Mouse (Mus musculus): ENCODE results near the gene H2-DMb2. TPM values are rescaled to one million over a fixed set of nuclear protein-coding genes. Genes with fewer than 3 reads are reported as not detected.

H2-DMb2 gene
- total RNA-seq, 2 experiments from 2014 or later, result 0.55 to 1.0 TPM

DNA sequence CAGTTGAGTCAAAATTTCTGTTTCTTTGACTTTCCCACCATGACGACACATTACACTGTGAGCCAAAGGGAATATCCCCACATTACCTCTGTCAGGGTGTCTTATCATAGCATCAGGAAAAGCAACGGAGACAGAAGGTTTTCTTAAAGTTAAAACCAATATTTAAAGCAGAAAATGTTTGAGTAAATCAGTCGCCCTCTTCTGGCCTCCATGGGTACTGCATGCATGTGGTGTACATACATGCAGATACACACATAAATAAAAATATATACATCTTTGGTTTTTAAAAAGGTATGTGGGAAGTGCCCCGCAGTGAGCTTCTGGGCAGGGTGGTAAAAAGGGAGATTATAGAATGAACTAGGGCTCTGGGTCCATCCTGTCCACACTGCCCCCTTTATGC, 34.1 kb downstream of the H2-DMb2 start:
- DNase-seq (ENCODE audit: low spot score in 2 of 2), result no peak

DNA sequence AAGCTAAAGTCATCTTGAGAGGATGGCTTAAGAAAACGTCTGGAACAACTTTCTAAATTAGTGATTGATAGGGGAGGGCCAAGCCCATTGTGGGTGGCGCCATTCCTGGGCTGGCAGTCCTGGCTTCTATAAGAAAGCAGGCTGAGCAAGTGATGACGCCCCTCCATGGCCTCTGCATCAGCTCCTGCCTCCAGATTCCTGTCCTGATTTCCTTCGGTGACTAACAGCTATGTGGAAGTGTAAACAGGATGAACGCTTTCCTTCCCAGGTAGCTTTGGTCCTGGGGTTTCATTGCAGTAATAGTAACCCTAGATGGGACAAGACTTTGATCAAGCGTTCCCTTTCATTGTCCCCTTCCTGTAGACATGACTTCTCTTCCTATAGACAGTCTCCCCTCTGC, 35.9 kb downstream of the H2-DMb2 start:
- DNase-seq (ENCODE audit: low spot score in 2 of 2), result no peak

DNA sequence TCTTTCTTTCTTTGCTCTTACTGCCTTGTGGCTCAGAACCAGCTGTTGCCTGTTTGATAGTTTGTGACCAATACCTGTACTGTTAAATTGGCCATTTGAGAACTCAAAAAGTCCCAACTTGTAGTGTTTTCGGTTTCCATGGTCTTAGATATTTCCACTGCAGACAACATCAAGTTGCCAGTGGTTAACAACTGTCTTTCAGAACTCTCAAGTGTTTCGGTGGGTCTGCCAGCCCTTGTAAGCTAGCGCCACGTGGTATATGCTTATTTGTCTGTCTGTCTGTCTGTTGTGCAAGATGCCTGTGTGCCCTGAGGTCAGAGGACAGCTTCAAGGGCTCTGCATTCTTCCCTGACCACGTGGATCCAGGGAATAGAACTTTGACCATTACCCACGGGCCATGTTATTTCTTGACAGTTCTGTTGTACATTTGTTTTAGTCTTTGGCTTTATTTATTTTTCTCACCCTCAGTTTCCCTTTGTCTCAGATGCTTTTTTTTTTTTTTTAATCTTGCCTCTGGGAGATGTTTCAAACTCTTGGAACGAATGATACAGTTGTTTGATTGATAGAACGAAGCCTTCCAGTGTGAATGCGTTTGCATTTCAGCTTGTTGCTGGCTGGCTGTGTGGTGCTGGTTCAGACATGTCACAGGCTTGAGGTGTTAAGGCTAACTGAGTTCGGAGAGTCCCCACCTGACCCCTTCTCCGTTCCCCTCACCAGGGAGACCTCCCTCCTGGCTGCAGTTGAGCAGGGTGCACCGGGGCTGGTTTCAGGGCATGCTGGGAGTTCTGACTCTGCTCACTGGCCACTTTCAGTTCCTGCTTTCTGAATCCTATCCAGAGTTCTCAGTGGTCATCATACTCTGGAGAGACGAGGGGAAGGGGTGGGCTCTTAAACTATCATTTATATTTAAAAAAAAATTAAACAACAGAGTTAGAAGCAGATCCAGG, 37.1 kb downstream of the H2-DMb2 start:
- no peak for DNase-seq (ENCODE audit: low spot score in 2 of 2)

DNA sequence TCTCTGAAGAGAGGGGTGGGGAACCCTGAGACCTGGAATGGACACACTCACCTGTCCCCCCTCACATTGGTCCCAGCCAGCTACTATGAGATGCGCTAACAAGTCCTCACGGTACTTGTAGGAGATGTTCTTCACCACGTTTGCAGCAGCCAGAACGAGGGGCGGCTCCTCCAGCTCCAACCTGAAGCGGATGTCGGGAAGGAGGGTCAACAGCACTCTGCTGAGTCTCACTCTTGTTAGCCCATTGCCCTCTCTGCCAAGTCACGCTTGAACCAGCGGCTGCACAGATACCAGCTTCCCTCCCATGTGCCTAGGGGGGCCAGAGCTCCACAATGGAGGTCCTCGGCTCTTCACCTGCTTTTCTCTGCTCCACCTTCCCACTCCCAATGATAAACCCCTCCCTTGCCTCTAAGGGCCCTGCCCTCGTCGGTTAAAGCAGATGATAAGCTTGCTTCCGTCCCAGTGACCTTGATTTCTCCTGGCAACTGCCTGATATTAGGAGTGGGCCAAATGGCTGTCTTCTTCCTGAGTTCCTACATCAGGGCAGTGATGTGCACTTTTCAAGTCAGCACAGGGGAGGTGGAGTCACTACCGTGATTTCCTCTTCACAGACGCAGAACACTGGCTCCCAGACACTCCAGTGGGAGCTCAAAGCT, 40.6 kb downstream of the H2-DMb2 start:
- DNase-seq (ENCODE audit: low spot score in 2 of 2), result no peak

DNA sequence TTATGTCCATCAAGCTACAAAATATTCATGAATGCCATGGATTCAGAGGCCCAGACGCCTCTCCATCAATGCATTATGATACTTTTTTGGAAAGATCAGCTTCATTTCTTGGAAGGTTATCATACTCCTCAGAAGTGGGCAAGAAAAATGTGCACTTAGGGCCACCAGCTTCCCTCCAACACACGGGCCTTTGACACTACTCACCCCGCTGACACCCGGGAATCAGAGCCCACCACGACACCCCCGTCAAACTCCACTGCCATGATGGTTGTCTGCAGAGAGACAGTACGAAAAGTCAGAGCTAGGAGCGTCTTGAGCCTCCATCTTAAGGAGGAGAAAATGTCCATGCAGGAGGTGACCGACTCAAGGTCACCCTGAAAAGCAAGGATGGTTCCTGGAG, 42.4 kb downstream of the H2-DMb2 start:
- DNase-seq (ENCODE audit: low spot score in 2 of 2), result no peak

DNA sequence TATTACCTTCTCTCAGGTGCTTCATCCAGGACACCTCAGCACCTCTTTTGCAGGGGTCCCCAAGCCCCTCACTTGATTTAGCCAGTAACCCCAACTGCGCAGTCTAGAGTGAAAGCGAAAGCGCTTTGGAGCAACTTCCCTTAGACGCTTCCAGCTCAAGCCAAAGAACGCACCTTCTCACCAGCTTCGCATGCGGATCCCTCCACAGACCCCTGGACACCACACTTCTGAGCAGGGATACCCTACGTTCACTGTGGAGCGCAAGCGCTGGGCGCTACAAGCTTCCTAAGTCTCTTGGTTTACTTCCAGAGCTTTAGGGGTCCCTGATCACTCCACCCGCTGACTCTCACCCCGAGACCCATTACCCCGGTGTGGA, 43.8 kb downstream of the H2-DMb2 start:
- no peak for DNase-seq (ENCODE audit: low spot score in 2 of 2)

DNA sequence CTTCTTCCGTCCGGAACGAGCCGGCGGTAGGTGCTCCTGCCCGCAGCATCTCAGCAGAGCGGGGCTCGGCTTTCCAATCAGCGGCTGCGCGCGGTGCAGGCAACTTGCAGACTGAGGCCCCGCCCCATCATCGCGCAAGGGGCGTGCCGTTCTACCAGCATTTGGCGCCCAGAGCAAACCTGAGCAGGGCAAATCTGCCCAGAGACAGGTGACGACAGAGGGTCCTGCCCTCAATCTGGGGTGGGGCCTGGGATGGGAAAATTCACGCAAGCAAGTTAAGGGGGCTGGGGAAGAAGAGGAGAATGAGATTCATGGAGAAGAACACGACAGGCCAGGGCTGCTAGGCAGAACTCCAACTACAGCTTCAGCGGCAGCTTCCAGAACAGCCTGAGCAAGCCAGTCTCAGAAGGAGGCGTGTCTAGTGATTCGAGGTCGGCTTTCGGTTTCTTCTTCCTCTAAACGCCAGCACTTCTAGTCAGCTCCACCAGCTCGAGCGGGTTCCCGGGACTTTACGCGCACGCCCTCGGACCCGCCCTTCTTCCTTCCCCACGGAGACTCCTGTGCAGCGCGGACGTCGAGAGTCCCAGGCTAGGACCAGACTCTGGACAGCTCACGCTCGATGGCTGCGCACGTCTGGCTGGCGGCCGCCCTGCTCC, 44.3 kb downstream of the H2-DMb2 start, which contains the start of the genes Tap1 and Psmb9:
Gene Tap1, plus strand, starts transcription at position 293 of the 656 bp plus-strand sequence.
Gene Psmb9, minus strand, starts transcription at position 504 of the 656 bp plus-strand sequence.
- peak; percentile 97 for DNase-seq (ENCODE audit: low spot score in 2 of 2)

DNA sequence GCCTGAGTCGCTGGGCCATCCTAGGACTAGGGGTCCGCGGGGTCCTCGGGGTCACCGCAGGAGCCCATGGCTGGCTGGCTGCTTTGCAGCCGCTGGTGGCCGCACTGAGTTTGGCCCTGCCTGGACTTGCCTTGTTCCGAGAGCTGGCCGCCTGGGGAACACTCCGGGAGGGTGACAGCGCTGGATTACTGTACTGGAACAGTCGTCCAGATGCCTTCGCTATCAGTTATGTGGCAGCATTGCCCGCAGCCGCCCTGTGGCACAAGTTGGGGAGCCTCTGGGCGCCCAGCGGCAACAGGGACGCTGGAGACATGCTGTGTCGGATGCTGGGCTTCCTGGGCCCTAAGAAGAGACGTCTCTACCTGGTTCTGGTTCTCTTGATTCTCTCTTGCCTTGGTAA, 44.9 kb downstream of the H2-DMb2 start:
- DNase-seq (ENCODE audit: low spot score in 2 of 2), result no peak

DNA sequence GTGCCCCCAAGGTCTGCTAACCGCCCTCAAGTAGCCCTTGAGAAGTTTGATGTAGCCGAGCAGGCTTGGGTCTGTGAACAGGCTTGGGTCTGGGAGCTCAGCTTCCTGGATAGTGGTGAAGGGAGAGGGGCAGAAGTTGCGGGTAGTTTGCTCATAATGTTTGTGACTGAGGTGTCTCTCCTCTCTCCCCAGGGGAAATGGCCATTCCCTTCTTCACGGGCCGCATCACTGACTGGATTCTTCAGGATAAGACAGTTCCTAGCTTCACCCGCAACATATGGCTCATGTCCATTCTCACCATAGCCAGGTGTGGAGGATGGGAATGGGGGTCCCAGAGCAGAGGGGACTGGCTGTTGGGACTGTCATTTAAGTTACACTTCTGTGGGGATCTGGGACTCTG, 45.9 kb downstream of the H2-DMb2 start:
- no peak for DNase-seq (ENCODE audit: low spot score in 2 of 2)

DNA sequence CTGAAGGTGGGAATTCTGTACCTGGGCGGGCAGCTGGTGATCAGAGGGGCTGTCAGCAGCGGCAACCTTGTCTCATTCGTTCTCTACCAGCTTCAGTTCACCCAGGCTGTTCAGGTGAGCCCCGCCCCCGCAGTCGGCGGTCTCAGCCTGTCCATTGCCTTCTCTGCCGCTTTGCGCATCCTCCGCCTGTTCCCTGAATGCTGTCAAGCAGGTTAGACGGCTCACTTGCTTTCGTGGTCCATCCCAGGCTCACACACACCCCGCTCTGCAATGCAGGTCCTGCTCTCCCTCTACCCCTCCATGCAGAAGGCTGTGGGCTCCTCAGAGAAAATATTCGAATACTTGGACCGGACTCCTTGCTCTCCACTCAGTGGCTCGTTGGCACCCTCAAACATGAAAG, 49.7 kb downstream of the H2-DMb2 start:
- DNase-seq (ENCODE audit: low spot score in 2 of 2), result no peak

DNA sequence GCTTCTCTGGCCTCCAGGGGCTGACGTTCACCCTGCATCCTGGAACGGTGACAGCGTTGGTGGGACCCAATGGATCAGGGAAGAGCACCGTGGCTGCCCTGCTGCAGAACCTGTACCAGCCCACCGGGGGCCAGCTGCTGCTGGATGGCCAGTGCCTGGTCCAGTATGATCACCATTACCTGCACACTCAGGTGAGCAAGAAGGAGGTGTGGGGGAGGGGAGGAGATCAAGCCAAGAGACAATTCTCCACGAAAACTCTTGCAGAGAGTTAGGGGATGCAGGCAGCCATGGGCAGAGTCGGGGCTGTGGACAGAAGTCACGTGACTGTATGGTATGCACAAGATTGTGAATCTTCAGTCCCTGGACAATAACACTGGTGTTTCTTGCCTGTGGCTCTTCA, 50.4 kb downstream of the H2-DMb2 start:
- DNase-seq (ENCODE audit: low spot score in 2 of 2), result no peak

DNA sequence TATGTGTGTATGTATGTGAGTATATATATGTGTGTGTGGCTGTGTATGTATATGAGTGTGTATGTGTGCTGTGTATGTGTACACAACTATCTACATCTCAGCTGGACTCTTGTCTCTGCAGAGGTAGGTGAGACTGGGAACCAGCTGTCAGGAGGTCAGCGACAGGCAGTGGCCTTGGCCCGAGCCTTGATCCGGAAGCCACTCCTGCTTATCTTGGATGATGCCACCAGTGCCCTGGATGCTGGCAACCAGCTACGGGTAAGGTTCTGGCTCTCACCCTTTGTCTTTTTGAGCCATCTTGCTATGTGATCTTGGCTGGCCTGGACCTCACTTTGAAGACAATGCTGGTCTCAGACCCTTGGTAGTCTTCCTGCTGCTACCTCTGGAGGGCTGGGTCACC, 51.6 kb downstream of the H2-DMb2 start:
- no peak for DNase-seq (ENCODE audit: low spot score in 2 of 2)

DNA sequence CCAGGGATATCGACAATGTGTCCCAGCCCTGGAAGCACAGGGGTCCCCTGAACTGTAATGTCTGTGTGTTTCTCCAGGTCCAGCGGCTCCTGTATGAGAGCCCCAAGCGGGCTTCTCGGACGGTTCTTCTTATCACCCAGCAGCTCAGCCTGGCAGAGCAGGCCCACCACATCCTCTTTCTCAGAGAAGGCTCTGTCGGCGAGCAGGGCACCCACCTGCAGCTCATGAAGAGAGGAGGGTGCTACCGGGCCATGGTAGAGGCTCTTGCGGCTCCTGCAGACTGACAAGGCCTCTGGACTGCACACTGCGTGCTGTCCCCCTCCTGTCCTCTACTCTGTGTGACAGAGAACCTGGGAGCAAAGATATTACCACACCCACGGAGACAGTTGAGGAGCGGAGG, 53.4 kb downstream of the H2-DMb2 start:
- no peak for DNase-seq (ENCODE audit: low spot score in 2 of 2)

DNA sequence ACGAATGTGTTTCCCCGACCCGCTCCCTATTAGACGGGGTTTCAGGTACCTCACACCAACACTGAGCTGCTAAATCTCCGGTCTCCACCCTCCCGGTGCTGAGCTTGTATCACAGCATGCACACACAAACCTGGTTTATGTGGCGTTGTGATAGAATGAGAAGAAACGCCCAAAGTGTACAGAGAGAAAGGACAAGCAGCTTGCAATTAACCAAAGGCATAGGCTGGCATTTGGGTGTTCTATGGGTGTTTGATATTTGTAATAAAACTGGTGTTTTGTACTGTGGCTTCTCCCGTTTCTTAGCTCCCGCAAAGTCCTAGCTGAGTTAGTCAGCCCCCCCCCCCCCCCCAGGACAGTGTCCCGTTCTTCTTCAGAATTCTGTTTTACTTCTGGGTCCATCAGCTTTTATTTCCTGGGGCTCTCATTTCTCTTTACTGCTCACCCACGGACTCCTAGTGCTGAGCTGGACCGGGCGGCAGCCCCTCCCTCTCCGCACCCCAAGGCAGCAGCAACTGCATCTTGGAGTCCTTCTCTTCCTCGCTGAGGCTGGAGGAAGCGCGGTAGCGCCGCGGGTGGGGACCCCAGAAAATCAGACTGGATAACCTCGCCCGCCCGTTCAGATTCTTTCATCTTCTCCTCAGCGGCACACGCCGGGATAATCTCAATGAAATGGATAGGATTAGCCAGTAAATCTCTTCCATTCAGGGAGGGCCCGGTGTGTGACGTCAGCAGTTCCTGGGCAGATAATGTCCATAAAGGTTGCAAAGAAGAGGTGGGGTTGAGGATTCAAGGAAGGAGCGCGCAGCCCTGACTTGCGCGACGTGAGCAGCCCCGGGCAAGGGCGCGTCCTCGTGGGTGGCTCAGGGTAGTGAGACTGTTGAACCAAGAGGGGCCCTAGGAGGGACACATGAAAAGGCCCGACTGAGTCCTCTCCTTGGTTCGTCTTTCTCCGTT, 54.1 kb downstream of the H2-DMb2 start, which contains the start of gene Psmb8:
Gene Psmb8, plus strand, starts transcription at position 781 of the 954 bp plus-strand sequence.
- DNase-seq (ENCODE audit: low spot score in 2 of 2), result peak; percentile 82 to 89

DNA sequence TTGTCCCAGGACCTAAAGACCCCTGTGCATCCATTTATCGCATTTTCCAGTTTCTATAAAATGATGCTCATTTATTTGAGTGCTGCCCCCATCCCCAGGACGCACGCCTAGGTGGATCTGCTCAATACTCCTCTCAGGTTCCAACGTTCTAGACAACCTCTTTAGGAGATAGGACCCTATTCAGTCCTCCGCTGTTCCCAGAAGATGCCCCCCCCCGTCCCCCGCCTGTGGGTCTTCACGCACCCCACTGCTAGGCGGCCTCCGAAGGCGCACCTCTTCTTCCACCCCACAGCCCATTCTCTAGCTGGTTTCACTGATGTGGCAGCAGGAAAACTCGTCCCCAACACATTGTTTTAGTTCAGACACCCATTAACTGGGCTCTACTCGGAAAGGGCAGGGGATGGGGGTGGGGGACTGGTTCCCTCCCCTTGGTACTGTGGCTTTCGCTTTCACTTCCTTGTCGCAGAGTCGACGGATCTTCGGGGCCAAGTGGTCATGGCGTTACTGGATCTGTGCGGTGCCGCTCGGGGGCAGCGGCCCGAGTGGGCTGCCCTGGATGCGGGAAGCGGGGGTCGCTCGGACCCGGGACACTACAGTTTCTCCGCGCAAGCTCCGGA, 54.9 kb downstream of the H2-DMb2 start:
- DNase-seq (ENCODE audit: low spot score in 2 of 2), result peak in 1 of 2 experiments; percentile 27

DNA sequence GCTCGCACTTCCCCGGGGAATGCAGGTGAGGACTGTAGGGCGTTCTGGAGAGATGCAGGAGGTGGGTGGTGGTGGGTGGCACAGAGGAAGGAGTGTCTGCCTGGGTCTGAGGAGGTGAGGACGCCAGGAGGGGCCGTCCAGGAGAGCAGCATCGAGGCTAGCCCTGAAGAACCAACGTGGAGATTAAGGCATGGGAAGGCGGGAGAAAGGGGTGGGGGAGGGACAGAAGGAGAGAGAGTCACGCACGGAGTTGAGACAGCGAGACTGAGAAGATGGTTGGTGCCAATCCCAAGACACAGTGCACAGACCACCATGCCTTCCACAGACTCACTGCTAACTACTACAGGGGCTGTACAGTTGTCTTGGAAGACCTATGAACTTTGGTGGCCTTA, 55.4 kb downstream of the H2-DMb2 start:
- DNase-seq (ENCODE audit: low spot score in 2 of 2), result no peak

DNA sequence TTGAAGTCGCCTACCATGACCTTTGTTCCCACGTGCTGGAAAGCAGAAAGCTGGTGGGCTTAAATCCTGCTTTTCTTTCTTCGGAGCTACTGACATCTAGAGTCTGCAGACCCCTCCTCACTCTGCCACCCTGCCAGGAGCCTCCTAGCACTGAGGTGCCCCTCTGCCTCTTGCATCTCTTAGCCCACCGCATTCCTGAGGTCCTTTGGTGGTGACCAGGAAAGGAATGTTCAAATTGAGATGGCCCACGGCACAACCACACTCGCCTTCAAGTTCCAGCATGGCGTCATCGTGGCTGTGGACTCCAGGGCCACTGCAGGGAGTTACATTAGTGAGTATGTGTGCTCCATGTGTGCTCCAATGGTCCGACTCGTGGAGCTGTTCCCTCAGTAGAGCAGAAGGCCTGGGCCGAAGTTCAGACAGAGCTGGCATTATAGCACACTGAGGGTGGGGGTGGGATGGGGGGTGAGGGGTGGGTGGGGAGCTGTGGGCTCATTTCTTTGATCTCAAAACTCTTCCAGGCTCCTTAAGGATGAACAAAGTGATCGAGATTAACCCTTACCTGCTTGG, 56.0 kb downstream of the H2-DMb2 start:
- no peak for DNase-seq (ENCODE audit: low spot score in 2 of 2)

DNA sequence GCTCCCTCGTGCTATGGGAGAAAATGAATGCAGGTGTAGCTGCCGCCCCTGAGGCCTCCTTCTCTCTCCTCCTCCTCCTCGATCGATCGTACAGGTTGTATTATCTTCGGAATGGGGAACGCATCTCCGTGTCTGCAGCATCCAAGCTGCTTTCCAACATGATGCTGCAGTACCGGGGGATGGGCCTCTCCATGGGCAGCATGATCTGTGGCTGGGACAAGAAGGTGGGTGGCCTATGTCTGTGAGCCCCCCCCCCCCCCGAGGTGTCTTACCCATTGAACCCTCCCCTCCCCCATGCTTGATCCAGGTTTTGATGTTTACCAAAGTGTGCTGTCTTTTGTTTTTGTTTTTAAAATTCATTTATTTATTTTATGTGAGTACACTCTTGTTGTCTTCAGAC, 56.9 kb downstream of the H2-DMb2 start:
- DNase-seq (ENCODE audit: low spot score in 2 of 2), result no peak

DNA sequence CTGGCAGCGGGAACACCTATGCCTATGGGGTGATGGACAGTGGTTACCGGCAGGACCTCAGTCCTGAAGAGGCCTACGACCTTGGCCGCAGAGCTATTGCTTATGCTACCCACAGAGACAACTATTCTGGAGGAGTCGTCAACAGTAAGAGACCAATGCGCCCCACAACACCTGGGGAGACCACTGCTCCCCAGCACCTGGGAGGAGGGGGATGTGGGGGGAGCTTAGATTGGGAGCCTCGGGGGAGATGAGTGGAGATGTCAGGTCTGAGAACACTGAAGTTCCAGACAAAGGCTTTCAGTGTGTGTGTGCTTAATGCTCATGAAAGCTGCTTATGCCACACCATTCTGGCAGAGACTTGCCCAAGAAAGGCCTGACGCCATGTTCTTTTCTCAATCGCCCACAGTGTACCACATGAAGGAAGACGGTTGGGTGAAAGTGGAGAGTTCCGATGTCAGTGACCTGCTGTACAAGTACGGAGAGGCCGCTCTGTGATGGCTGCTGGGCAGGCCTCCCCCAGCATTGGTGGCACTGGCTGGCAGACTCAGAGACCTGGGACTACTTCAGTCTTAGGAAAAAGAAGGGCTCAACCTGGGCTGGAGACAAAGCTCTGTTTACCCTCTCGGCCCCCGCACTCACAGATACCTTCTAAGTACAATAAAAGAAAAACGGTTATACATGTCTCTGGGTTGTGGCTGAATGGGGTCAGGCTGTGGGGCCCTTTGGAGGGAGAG, 57.8 kb downstream of the H2-DMb2 start:
- DNase-seq (ENCODE audit: low spot score in 2 of 2), result no peak

All from layer of hippocampus, postnatal 14 days (tissue).